Mouse (Mus musculus) midbrain, postnatal 0 days (tissue): ENCODE measurements around the gene Usp32. TPM values are rescaled to one million over a fixed set of nuclear protein-coding genes. Genes with fewer than 3 reads are reported as not detected.

Source experiments
- ATAC-seq: fragments of 200-750 bp; cut with Nextera tagmentation; 2 replicates; pipeline ENCODE4 v1.8.0; 2017; ENCODE audit warnings: moderate number of reproducible peaks, mild to moderate bottlenecking, moderate TSS enrichment, moderate library complexity; ENCODE audit not compliant: low FRiP score
- DNase-seq: peaks from one replicate; pipeline ENCODE4 v3.0.0-alpha.2; 2015; ENCODE audit warnings: low spot score
- H3K27ac ChIP-seq: fragments of 300-500 bp; sonication (generic); 2 replicates; pipeline ENCODE4 v1.5.1; 2014; ENCODE audit warnings: low read depth, mild to moderate bottlenecking, low read length, mixed read lengths
- H3K27me3 ChIP-seq: fragments of 300-500 bp; sonication (generic); 2 replicates; pipeline ENCODE4 v1.6.1; 2014; ENCODE audit warnings: low read length, control low read depth, mixed read lengths; ENCODE audit not compliant: insufficient read depth
- H3K36me3 ChIP-seq: fragments of 300-500 bp; sonication (generic); 2 replicates; pipeline ENCODE4 v1.6.1; 2014; ENCODE audit warnings: low read length, control low read depth, mixed read lengths; ENCODE audit not compliant: insufficient read depth
- H3K4me1 ChIP-seq: fragments of 300-500 bp; sonication (generic); 2 replicates; pipeline ENCODE4 v1.6.1; 2014; ENCODE audit warnings: mild to moderate bottlenecking, control low read depth, antibody characterized with exemption, low read length, mixed read lengths; ENCODE audit not compliant: insufficient read depth
- H3K4me2 ChIP-seq: fragments of 300-500 bp; sonication (generic); 2 replicates; pipeline ENCODE4 v1.6.1; 2014; ENCODE audit warnings: low read depth, mild to moderate bottlenecking, low read length, mixed read lengths; ENCODE audit not compliant: poor library complexity, severe bottlenecking
- H3K4me3 ChIP-seq: fragments of 300-500 bp; sonication (generic); 2 replicates; pipeline ENCODE4 v1.5.1; 2014; ENCODE audit warnings: low read depth, mild to moderate bottlenecking, low read length, moderate library complexity
- H3K9ac ChIP-seq: fragments of 300-500 bp; sonication (generic); replicated peaks from 2 replicates; pipeline ENCODE4 v1.6.1; 2014; ENCODE audit warnings: mild to moderate bottlenecking, low read length, moderate library complexity, mixed read lengths; ENCODE audit not compliant: poor library complexity, severe bottlenecking
- H3K9me3 ChIP-seq: fragments of 300-500 bp; sonication (generic); 2 replicates; pipeline ENCODE4 v1.6.1; 2016; ENCODE audit warnings: low read length, control low read depth
- CTCF ChIP-seq: IDR thresholded peaks from 2 replicates; pipeline ENCODE4 v1.5.1; 2016; ENCODE audit warnings: antibody characterized with exemption, mild to moderate bottlenecking
- WGBS: fragments of 180-500 bp; shearing (Covaris S2); extraction: QIAGEN DNeasy Blood & Tissue Kit; methylation state at CpG from one replicate; pipeline ENCODE4 v1.1.7; 2014; 5-methylcytosine and 5-hydroxymethylcytosine counted together
- polyA plus RNA-seq: library from polyadenylated mRNA; unstranded; fragments of >200 nt; fragmentation: Nextera tagmentation; extraction: Ambion mirVana; gene quantifications from 2 replicates; pipeline ENCODE4 v1.2.1, GENCODE M21; 2015
- total RNA-seq: library from RNA; depleted of rRNA; stranded (reverse); fragments of >200 nt; gene quantifications from 2 replicates; pipeline ENCODE4 v1.2.3, GENCODE M21; 2014

The Usp32 gene
- total and polyA plus RNA-seq, 2 experiments from 2014 or later: 12.0 to 57.3 TPM

- peak; percentile 95 for TF ChIP-seq CTCF
- Histone ChIP-seq H3K4me3 (peak overlapping the region; percentile 36), H3K9me3 (no peaks in the 10 kb centered on the region), H3K27ac (0 out of 2 replicates have a peak overlapping the region, but pooled peaks have one; percentile 26), H3K9ac (peak overlapping the region; percentile 39), H3K4me2 (peak overlapping the region; percentile 56), H3K36me3 (no peaks in the 10 kb centered on the region), H3K27me3 (no peaks in the 10 kb centered on the region), H3K4me1 (no peaks in the 10 kb centered on the region)
- WGBS: 4% methylated on average over 20 of the region's 20 CpGs
- DNase-seq (peak; percentile 90), ATAC-seq (peak; percentile 92)
Observed at GRCm38 (mm10) chr11:85182617-85183283, 42.8 kb upstream of the Usp32 start.

GRCm38 (mm10) chr11:85178413-85178812, 38.5 kb upstream of the Usp32 start:
- Histone ChIP-seq H3K4me3 (no peak overlapping the region), H3K36me3 (no peaks in the 10 kb centered on the region), H3K9ac (no peak overlapping the region), H3K27ac (no peak overlapping the region), H3K27me3 (no peaks in the 10 kb centered on the region), H3K4me2 (no peak overlapping the region), H3K4me1 (no peaks in the 10 kb centered on the region), H3K9me3 (no peaks in the 10 kb centered on the region)
- 87% methylated on average over 4 of the region's 4 CpGs for whole genome bisulfite sequencing
- DNase-seq (no peak), ATAC-seq (no peak)
- TF ChIP-seq CTCF: no peak

GRCm38 (mm10) chr11:85177761-85178160, 37.8 kb upstream of the Usp32 start:
- H3K9ac ChIP-seq: no peak overlapping the region
- no peaks in the 10 kb centered on the region for H3K27me3 ChIP-seq
- ATAC-seq: no peak
- H3K4me3 ChIP-seq: no peak overlapping the region
- H3K27ac ChIP-seq: no peak overlapping the region
- 89% methylated on average over 6 of the region's 6 CpGs for WGBS
- no peaks in the 10 kb centered on the region for H3K9me3 ChIP-seq
- no peak overlapping the region for H3K4me2 ChIP-seq
- no peak for DNase-seq
- H3K4me1 ChIP-seq: no peaks in the 10 kb centered on the region
- H3K36me3 ChIP-seq: no peaks in the 10 kb centered on the region
- TF ChIP-seq CTCF: no peak

- DNase-seq (no peak), ATAC-seq (no peak)
- Histone ChIP-seq H3K9me3 (no peaks in the 10 kb centered on the region), H3K27me3 (no peaks in the 10 kb centered on the region), H3K4me1 (no peaks in the 10 kb centered on the region), H3K9ac (no peak overlapping the region), H3K27ac (no peak overlapping the region), H3K4me2 (no peak overlapping the region), H3K4me3 (no peak overlapping the region), H3K36me3 (no peaks in the 10 kb centered on the region)
- TF ChIP-seq CTCF: no peak
- 85% methylated on average over 3 of the region's 3 CpGs for WGBS
Observed at GRCm38 (mm10) chr11:85175941-85176340, 36.0 kb upstream of the Usp32 start.

GRCm38 (mm10) chr11:85170833-85171232, 30.9 kb upstream of the Usp32 start:
- Histone ChIP-seq H3K27ac (no peak overlapping the region), H3K4me1 (0 out of 2 replicates have a peak, but pooled peaks cover 3% of the 10 kb centered on the region), H3K9me3 (no peaks in the 10 kb centered on the region), H3K9ac (no peak overlapping the region), H3K4me2 (no peak overlapping the region), H3K27me3 (no peaks in the 10 kb centered on the region), H3K4me3 (no peak overlapping the region), H3K36me3 (no peaks in the 10 kb centered on the region)
- TF ChIP-seq CTCF: no peak
- ATAC-seq (no peak), DNase-seq (no peak)
- 52% methylated on average over 2 of the region's 2 CpGs for WGBS

GRCm38 (mm10) chr11:85170058-85170740, 30.2 kb upstream of the Usp32 start, which contains the start of gene 1700125H20Rik:
1700125H20Rik (plus strand) TSS chr11:85170404.
- DNase-seq (peak; percentile 92), ATAC-seq (peak; percentile 44; the same call in 1 of the 2 replicates)
- H3K36me3 ChIP-seq: no peaks in the 10 kb centered on the region
- no peak within 1 kb of the TSS for H3K27ac ChIP-seq
- H3K9me3 ChIP-seq: no peaks in the 10 kb centered on the region
- H3K9ac ChIP-seq: peak within 1 kb of the TSS; percentile 24; the same call in 1 of the 2 replicates
- WGBS: 13% methylated on average over 21 of the region's 21 CpGs
- H3K4me1 ChIP-seq: 0 out of 2 replicates have a peak, but pooled peaks cover 3% of the 10 kb centered on the region
- peak within 1 kb of the TSS; percentile 28 for H3K4me3 ChIP-seq
- H3K4me2 ChIP-seq: peak within 1 kb of the TSS; percentile 63
- TF ChIP-seq CTCF: peak; percentile 87
- no peaks in the 10 kb centered on the region for H3K27me3 ChIP-seq
